In genomic region chr16:96081742-96082241, GRCm38 (mm10) we compare ENCODE assay signal across 8 mouse cellular contexts. TPM values are rescaled to one million over a fixed set of nuclear protein-coding genes. Genes with fewer than 3 reads are reported as not detected.
A peak's percentile ranks its signal among the peaks of the same experiment; 100 is the strongest.
DNase-seq lines count a peak whose midpoint lies in the region; ATAC-seq and TF ChIP-seq lines count a peak whose summit lies in the region.

No protein-coding gene starts in this region.

- peaks cover 5% of the 10 kb centered on the region; the same call in 1 of the 2 replicates for H3K4me1 ChIP-seq in kidney, adult 2 months (ENCODE audit: control insufficient read depth, insufficient read depth, low read length)
- peaks cover 25% of the 10 kb centered on the region for H3K4me1 ChIP-seq in forebrain, embryonic 10.5 days
- H3K4me1 ChIP-seq in intestine, embryonic 16.5 days (ENCODE audit: control insufficient read depth, insufficient read depth, low read length): peaks cover 19% of the 10 kb centered on the region
- peaks cover 0 to 5% of the 10 kb centered on the region in 2 experiments; a peak in 2 of 4 replicates for H3K4me1 ChIP-seq in liver, embryonic 14.5 days (replicated peaks; ENCODE audit: control insufficient read depth in 2 of 2, insufficient read depth in 2 of 2, low read length in 1 of 2)
- peaks cover 39% of the 10 kb centered on the region for H3K4me1 ChIP-seq in neural tube, embryonic 15.5 days

- ATAC-seq in intestine, embryonic 16.5 days: peak; percentile 34
- peak; percentile 44 for ATAC-seq in liver, embryonic 14.5 days (ENCODE audit: insufficient read depth)
- ATAC-seq in neural tube, embryonic 15.5 days (ENCODE audit: low FRiP score): peak; percentile 32

- TF ChIP-seq POLR2A in kidney, adult 2 months (IDR thresholded peaks at IDR 0.05; ENCODE audit: low read depth, low read length): no peak

- peak overlapping the region; percentile 82 for H3K27ac ChIP-seq in kidney, adult 2 months (ENCODE audit: insufficient read depth, low read depth, low read length)
- H3K27ac ChIP-seq in forebrain, embryonic 10.5 days: peak overlapping the region; percentile 96
- H3K27ac ChIP-seq in intestine, embryonic 16.5 days (ENCODE audit: low read length): peak overlapping the region; percentile 98
- H3K27ac ChIP-seq in liver, embryonic 14.5 days: peak overlapping the region; percentile 35; the same call in 1 of the 2 replicates
- peak overlapping the region; percentile 98 for H3K27ac ChIP-seq in neural tube, embryonic 15.5 days (replicated peaks)

- H3K9me3 ChIP-seq in forebrain, embryonic 10.5 days: no peaks in the 10 kb centered on the region
- H3K9me3 ChIP-seq in intestine, embryonic 16.5 days (ENCODE audit: control insufficient read depth, low read length): no peaks in the 10 kb centered on the region
- no peaks in the 10 kb centered on the region for H3K9me3 ChIP-seq in liver, embryonic 14.5 days (ENCODE audit: control insufficient read depth, low read length)
- no peaks in the 10 kb centered on the region for H3K9me3 ChIP-seq in neural tube, embryonic 15.5 days (replicated peaks)

- no peak for TF ChIP-seq EP300 in liver, embryonic 14.5 days (IDR thresholded peaks at IDR 0.05; ENCODE audit: low read depth)

- H3K36me3 ChIP-seq in kidney, adult 2 months (ENCODE audit: control insufficient read depth, insufficient read depth, low read length): no peaks in the 10 kb centered on the region
- H3K36me3 ChIP-seq in forebrain, embryonic 10.5 days (replicated peaks): peaks cover 44% of the 10 kb centered on the region
- peaks cover 12% of the 10 kb centered on the region for H3K36me3 ChIP-seq in intestine, embryonic 16.5 days (ENCODE audit: control insufficient read depth, insufficient read depth, low read length)
- H3K36me3 ChIP-seq in liver, embryonic 14.5 days (replicated peaks; ENCODE audit: control insufficient read depth, insufficient read depth, low read depth): no peaks in the 10 kb centered on the region; the same call in 1 of the 2 replicates
- H3K36me3 ChIP-seq in neural tube, embryonic 15.5 days: peaks cover 26% of the 10 kb centered on the region

- peak overlapping the region; percentile 72 for H3K4me3 ChIP-seq in kidney, adult 2 months (ENCODE audit: insufficient read depth, low read depth, low read length)
- peak overlapping the region; percentile 99 for H3K4me3 ChIP-seq in forebrain, embryonic 10.5 days
- peak overlapping the region; percentile 95 for H3K4me3 ChIP-seq in intestine, embryonic 16.5 days (ENCODE audit: low read length)
- H3K4me3 ChIP-seq in liver, embryonic 14.5 days (ENCODE audit: insufficient read depth in 1 of 2, low read depth in 2 of 2, low read length in 2 of 2): peak overlapping the region; percentile 74 to 79
- H3K4me3 ChIP-seq in neural tube, embryonic 15.5 days (replicated peaks): peak overlapping the region; percentile 96

- DNase-seq in kidney, adult 2 months: peak; percentile 73
- DNase-seq in kidney, adult 18-20 months: no peak
- DNase-seq in adrenal gland, adult 8-10 months: peak; percentile 57
- DNase-seq in forebrain, embryonic 10.5 days (ENCODE audit: extremely low spot score, low spot score): no peak
- no peak for DNase-seq in liver, embryonic 14.5 days (ENCODE audit: low read depth in 3 of 3, low spot score in 3 of 3)
- DNase-seq in thymus, postnatal 25 days: no peak

- peak overlapping the region; percentile 97 for H3K9ac ChIP-seq in intestine, embryonic 16.5 days (ENCODE audit: low read depth, low read length)
- peak overlapping the region; percentile 65 for H3K9ac ChIP-seq in liver, embryonic 14.5 days (replicated peaks)
- H3K9ac ChIP-seq in neural tube, embryonic 15.5 days (replicated peaks): peak overlapping the region; percentile 96

- WGBS in kidney, adult 2 months: under 1% methylated on average over 64 of the region's 68 CpGs
- under 1% methylated on average over 57 of the region's 68 CpGs for WGBS in forebrain, embryonic 10.5 days
- 1% methylated on average over 67 of the region's 68 CpGs for WGBS in intestine, embryonic 16.5 days
- under 1% methylated on average over 61 of the region's 68 CpGs for WGBS in liver, embryonic 14.5 days (ENCODE audit: insufficient replicate concordance)
- WGBS in neural tube, embryonic 15.5 days: under 1% methylated on average over 63 of the region's 68 CpGs

- peak overlapping the region; percentile 76 for H3K4me2 ChIP-seq in intestine, embryonic 16.5 days (ENCODE audit: low read depth, low read length)
- peak overlapping the region; percentile 90 for H3K4me2 ChIP-seq in liver, embryonic 14.5 days (ENCODE audit: low read depth)
- H3K4me2 ChIP-seq in neural tube, embryonic 15.5 days: peak overlapping the region; percentile 67

- H3K27me3 ChIP-seq in kidney, adult 2 months (replicated peaks; ENCODE audit: control insufficient read depth, insufficient read depth, low read length): no peaks in the 10 kb centered on the region
- H3K27me3 ChIP-seq in forebrain, embryonic 10.5 days (ENCODE audit: poor library complexity, severe bottlenecking): no peaks in the 10 kb centered on the region
- H3K27me3 ChIP-seq in intestine, embryonic 16.5 days (replicated peaks; ENCODE audit: control insufficient read depth, insufficient read depth, low read length): no peaks in the 10 kb centered on the region
- peaks cover 18% of the 10 kb centered on the region for H3K27me3 ChIP-seq in liver, embryonic 14.5 days (ENCODE audit: control insufficient read depth, insufficient read depth, low read length)
- H3K27me3 ChIP-seq in neural tube, embryonic 15.5 days (replicated peaks): no peaks in the 10 kb centered on the region

- TF ChIP-seq CTCF in kidney, adult 2 months (conservative IDR thresholded peaks at IDR 0.05; ENCODE audit: insufficient read depth, insufficient read length, low read depth, low read length): no peak
- no peak for TF ChIP-seq CTCF in liver, embryonic 14.5 days (IDR thresholded peaks at IDR 0.05; ENCODE audit: low read depth)

RNA-seq across cellular contexts. Expression of gene Brwd1, which starts 0.5 kb away (rescaled TPM):
- 15.2 and 19.1 TPM in 2 replicates for polyA plus RNA-seq in kidney, adult 2 months (2012; rRNA removed)
- total RNA-seq in adrenal gland, adult 8-10 months (2022): 100 to 1,000 TPM in 2 of 4 experiments, 10 to 100 TPM in 2; 73.1 to 126 (median 88.6) TPM
- polyA plus RNA-seq in forebrain, embryonic 10.5 days (2016; fragmentation: Nextera tagmentation; extraction: Ambion mirVana): 138 and 143 TPM in 2 replicates
- 47.0 and 51.6 TPM in 2 replicates for polyA plus RNA-seq in intestine, embryonic 16.5 days (2015; fragmentation: Nextera tagmentation; extraction: Ambion mirVana)
- 4.8 and 7.3 TPM in 2 replicates for polyA plus RNA-seq in liver, embryonic 14.5 days (2012; rRNA removed)
- 12.3 and 14.3 TPM in 2 replicates for polyA plus RNA-seq in liver, embryonic 14.5 days (2014; fragmentation: Nextera tagmentation; extraction: Ambion mirVana)
- 199 and 230 TPM in 2 replicates for polyA plus RNA-seq in neural tube, embryonic 15.5 days (2015; fragmentation: Nextera tagmentation; extraction: Ambion mirVana)

RNA-seq across cellular contexts. Expression of gene Hmgn1, which starts 45.7 kb away (rescaled TPM):
- 23.3 and 36.4 TPM in 2 replicates for polyA plus RNA-seq in kidney, adult 2 months (2012; rRNA removed)
- total RNA-seq in adrenal gland, adult 8-10 months (2022): 100 to 1,000 TPM; 154 to 239 (median 191) TPM
- 851 and 879 TPM in 2 replicates for polyA plus RNA-seq in forebrain, embryonic 10.5 days (2016; fragmentation: Nextera tagmentation; extraction: Ambion mirVana)
- polyA plus RNA-seq in intestine, embryonic 16.5 days (2015; fragmentation: Nextera tagmentation; extraction: Ambion mirVana): 404 and 487 TPM in 2 replicates
- polyA plus RNA-seq in liver, embryonic 14.5 days (2012; rRNA removed): 35.6 and 58.7 TPM in 2 replicates
- 120 and 122 TPM in 2 replicates for polyA plus RNA-seq in liver, embryonic 14.5 days (2014; fragmentation: Nextera tagmentation; extraction: Ambion mirVana)
- polyA plus RNA-seq in neural tube, embryonic 15.5 days (2015; fragmentation: Nextera tagmentation; extraction: Ambion mirVana): 273 and 319 TPM in 2 replicates

Comparison
In these comparisons a context has a peak if more than half of its experiments do, and no peak if none do; other contexts are left out.
1. DNase-seq: peak in kidney, adult 2 months (single experiment) and adrenal gland, adult 8-10 months (single experiment); none in kidney, adult 18-20 months (single experiment), forebrain, embryonic 10.5 days (single experiment), liver, embryonic 14.5 days (0 of 3) and thymus, postnatal 25 days (single experiment).
2. H3K27ac ChIP-seq: peak in every context shown above with its lines; median percentile 98 in intestine, embryonic 16.5 days; 98 in neural tube, embryonic 15.5 days; 96 in forebrain, embryonic 10.5 days; 82 in kidney, adult 2 months; 35 in liver, embryonic 14.5 days.
3. Peak in every context shown above with its lines, with median percentiles within 50 percentile points of each other: H3K4me3 ChIP-seq, ATAC-seq, H3K4me2 ChIP-seq and H3K9ac ChIP-seq.